Mouse (Mus musculus) embryonic facial prominence, embryonic 13.5 days (tissue): Measurements from ENCODE around the gene Akap6. TPM values are rescaled to one million over a fixed set of nuclear protein-coding genes. Genes with fewer than 3 reads are reported as not detected.
A peak's percentile ranks its signal among the peaks of the same experiment; 100 is the strongest.

Experiments used
- ATAC-seq: fragments of 200-750 bp; cut with Nextera tagmentation; 2 replicates; pipeline ENCODE4 v1.8.0; 2017; ENCODE audit warnings: low read depth; ENCODE audit not compliant: insufficient number of reproducible peaks, insufficient read depth, low FRiP score, low TSS enrichment
- H3K27ac ChIP-seq: fragments of 300-500 bp; sonication (generic); 2 replicates; pipeline ENCODE4 v1.5.1; 2015; ENCODE audit warnings: moderate library complexity, mild to moderate bottlenecking, inconsistent platforms
- H3K27me3 ChIP-seq: fragments of 300-500 bp; sonication (generic); 2 replicates; pipeline ENCODE4 v1.6.1; 2015; ENCODE audit warnings: mild to moderate bottlenecking, inconsistent platforms
- H3K36me3 ChIP-seq: fragments of 300-500 bp; sonication (generic); 2 replicates; pipeline ENCODE4 v1.6.1; 2015; ENCODE audit warnings: mild to moderate bottlenecking, inconsistent platforms
- H3K4me1 ChIP-seq: fragments of 300-500 bp; sonication (generic); 2 replicates; pipeline ENCODE4 v1.6.1; 2015; ENCODE audit warnings: inconsistent platforms
- H3K4me2 ChIP-seq: fragments of 300-500 bp; sonication (generic); 2 replicates; pipeline ENCODE4 v1.6.1; 2015; ENCODE audit warnings: moderate library complexity, mild to moderate bottlenecking, inconsistent platforms
- H3K4me3 ChIP-seq: fragments of 300-500 bp; sonication (generic); 2 replicates; pipeline ENCODE4 v1.5.1; 2015; ENCODE audit warnings: mild to moderate bottlenecking, inconsistent platforms
- H3K9ac ChIP-seq: fragments of 300-500 bp; sonication (generic); 2 replicates; pipeline ENCODE4 v1.6.1; 2015; ENCODE audit warnings: mild to moderate bottlenecking, inconsistent platforms
- H3K9me3 ChIP-seq: fragments of 300-500 bp; sonication (generic); 2 replicates; pipeline ENCODE4 v1.6.1; 2016; ENCODE audit warnings: inconsistent platforms
- WGBS: fragments of 180-500 bp; shearing (Covaris S2); methylation state at CpG from one replicate; pipeline ENCODE4 v1.1.7; 2015; ENCODE audit warnings: mixed read lengths; 5-methylcytosine and 5-hydroxymethylcytosine counted together
- polyA plus RNA-seq: library from polyadenylated mRNA; unstranded; fragments of >200 nt; fragmentation: Nextera tagmentation; extraction: Ambion mirVana; gene quantifications from 2 replicates; pipeline ENCODE4 v1.2.1, GENCODE M21; 2015

Akap6 gene
- polyA plus RNA-seq, result 1.3 and 1.4 TPM in 2 replicates

DNA sequence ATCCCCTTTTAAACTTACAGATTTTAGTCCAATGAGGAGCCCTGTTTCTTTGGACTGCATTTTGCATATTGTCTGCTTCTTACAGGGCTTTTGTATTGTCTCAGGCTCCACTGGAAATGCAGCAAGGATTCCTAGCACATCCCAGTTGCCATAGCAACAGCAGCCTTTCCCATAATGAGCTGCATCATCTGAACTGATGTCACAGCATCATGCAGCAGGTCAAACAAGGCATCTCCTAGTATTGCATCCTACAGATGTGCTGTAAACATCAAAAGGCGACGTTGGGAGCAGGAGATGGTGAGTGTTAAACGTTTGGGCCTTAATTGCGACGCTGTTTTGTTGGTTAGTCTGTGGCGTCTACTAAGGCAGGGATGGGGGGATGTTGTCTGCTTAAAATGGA is at the start of gene Akap6:
Gene Akap6 (plus strand): TSS at position 238 of the 400 bp plus-strand sequence.
- no peaks in the 10 kb centered on the region for H3K9me3 ChIP-seq
- ATAC-seq, result no peak
- peak within 1 kb of the TSS; percentile 27; the same call in 1 of the 2 replicates for H3K4me3 ChIP-seq
- H3K36me3 ChIP-seq, result no peaks in the 10 kb centered on the region
- peak within 1 kb of the TSS; percentile 56 for H3K4me2 ChIP-seq
- peaks cover 45% of the 10 kb centered on the region for H3K4me1 ChIP-seq
- no peaks in the 10 kb centered on the region for H3K27me3 ChIP-seq
- H3K27ac ChIP-seq, result peak within 1 kb of the TSS; percentile 88
- WGBS, result 30% methylated on average over 6 of the region's 6 CpGs
- 0 out of 2 replicates have a peak within 1 kb of the TSS, but pooled peaks have one; percentile 17 for H3K9ac ChIP-seq

DNA sequence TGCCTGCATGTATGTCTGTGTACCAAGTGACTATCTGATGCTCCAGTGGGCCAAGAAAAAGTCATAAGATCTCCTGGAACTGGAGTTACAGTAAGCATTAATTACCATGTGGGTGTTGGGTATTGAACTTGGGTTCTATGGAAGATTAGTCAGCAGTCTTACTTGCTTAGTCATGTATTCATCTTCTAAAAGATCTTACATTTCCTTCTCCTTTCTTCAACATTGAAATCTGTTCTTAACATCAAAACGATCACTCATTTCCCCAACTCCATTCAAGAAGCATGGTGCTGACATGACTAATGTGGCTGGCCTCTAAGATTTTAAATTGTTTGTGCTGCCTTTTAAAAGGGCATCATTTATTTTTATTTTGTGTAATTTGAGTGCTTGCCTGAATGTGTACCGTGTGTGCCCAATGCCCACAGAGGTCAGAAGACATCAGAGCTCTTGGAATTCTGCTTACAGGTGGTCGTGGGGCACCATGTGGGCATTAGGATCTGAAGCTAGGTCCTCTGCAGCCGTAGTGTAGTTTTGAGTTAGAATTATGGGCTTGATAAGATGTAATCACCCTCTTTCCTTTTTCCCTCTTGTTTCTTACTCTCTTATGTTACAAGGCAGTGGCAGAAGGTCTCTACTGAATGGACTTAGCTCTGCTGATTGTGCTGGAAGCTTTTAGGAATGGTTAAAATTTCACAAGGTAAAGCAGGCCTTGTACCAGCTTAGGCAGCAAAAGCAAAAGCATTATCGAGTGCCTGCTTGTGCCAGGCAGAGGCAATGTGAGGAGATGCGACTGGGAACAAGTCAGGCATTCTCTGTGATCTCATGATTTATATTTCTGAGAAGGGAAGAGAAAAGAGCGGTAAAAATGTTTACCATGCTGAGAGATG is 36.0 kb upstream of the Akap6 start:
- Histone ChIP-seq H3K4me3 (no peak overlapping the region), H3K27me3 (0 out of 2 replicates have a peak, but pooled peaks cover 3% of the 10 kb centered on the region), H3K27ac (no peak overlapping the region), H3K9me3 (no peaks in the 10 kb centered on the region), H3K36me3 (no peaks in the 10 kb centered on the region), H3K4me2 (no peak overlapping the region), H3K9ac (no peak overlapping the region), H3K4me1 (0 out of 2 replicates have a peak, but pooled peaks cover 4% of the 10 kb centered on the region)
- ATAC-seq, result no peak
- WGBS, result 73% methylated on average over 7 of the region's 7 CpGs

DNA sequence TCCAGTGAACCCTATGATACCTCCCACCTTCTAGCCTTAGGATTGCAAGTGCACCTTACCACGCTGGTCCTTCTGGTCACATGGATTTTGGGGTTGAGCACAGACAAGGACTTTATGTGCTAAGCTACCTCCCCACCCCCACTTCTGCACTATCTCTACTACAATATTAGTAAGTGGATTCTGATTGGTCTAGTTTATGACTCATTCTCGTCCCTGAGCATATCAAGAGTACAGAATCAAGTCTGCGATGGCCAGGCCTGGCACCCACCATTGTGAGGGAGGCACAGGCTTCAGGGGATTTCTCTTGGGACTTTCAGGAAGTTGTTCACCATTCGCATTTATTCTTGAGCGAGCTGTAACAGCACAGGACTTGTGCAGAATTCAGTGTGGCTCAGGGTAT is 34.2 kb upstream of the Akap6 start:
- 80% methylated on average over 5 of the region's 5 CpGs for WGBS
- Histone ChIP-seq H3K27ac (no peak overlapping the region), H3K36me3 (no peaks in the 10 kb centered on the region), H3K27me3 (0 out of 2 replicates have a peak, but pooled peaks cover 3% of the 10 kb centered on the region), H3K9me3 (no peaks in the 10 kb centered on the region), H3K4me3 (no peak overlapping the region), H3K4me2 (no peak overlapping the region), H3K9ac (no peak overlapping the region), H3K4me1 (no peaks in the 10 kb centered on the region)
- ATAC-seq, result no peak

DNA sequence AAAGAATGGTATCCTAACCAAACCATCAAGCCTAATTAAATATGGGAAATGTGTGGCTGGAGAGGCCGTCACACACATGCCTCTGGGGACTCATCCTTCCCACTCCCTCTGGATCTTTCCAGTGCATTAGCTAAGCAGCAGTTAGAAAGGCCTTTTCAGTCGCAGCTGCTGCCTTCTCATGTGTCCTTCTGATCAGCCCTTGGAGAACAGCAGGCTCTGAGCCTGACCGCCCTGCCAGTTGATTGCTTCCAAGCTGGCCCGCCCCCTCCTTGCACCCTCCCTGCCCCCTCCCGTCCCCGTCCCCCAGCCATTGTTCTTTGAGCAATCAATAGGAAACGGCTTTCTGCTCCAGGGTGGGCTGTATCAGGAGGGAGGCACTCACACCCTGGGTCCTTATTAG is 27.7 kb upstream of the Akap6 start:
- 0 out of 2 replicates have a peak, but pooled peaks have one; percentile 37 for ATAC-seq
- no peak overlapping the region for H3K9ac ChIP-seq
- H3K4me1 ChIP-seq, result peaks cover 17% of the 10 kb centered on the region
- H3K36me3 ChIP-seq, result no peaks in the 10 kb centered on the region
- H3K27ac ChIP-seq, result peak overlapping the region; percentile 39; the same call in 1 of the 2 replicates
- 4% methylated on average over 7 of the region's 7 CpGs for WGBS
- H3K4me2 ChIP-seq, result peak overlapping the region; percentile 14; the same call in 1 of the 2 replicates
- H3K9me3 ChIP-seq, result no peaks in the 10 kb centered on the region
- no peaks in the 10 kb centered on the region for H3K27me3 ChIP-seq
- H3K4me3 ChIP-seq, result no peak overlapping the region

DNA sequence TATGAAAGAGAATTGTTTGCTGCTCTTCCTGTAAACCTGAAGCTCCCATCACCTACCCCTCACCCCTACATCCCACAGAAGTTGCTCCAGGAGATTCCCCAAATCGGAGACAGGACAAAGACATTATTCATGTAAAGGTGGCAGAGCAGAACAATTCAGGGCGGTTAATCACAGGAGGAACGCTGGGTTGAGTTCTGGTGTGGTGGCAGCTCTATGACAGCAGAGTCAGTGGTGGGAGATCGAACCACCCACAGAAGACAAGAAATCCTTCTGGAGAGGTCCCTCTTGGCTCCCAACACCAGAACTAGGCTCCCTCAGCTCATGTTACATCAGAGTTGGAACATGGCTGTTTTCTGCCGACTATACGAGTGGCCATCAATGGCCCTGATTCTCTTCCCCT is 27.2 kb upstream of the Akap6 start:
- Histone ChIP-seq H3K36me3 (no peaks in the 10 kb centered on the region), H3K4me3 (no peak overlapping the region), H3K27me3 (no peaks in the 10 kb centered on the region), H3K9ac (no peak overlapping the region), H3K9me3 (no peaks in the 10 kb centered on the region), H3K4me2 (peak overlapping the region; percentile 14; the same call in 1 of the 2 replicates), H3K27ac (peak overlapping the region; percentile 39; the same call in 1 of the 2 replicates), H3K4me1 (peaks cover 17% of the 10 kb centered on the region)
- 42% methylated on average over 6 of the region's 6 CpGs for WGBS
- ATAC-seq, result no peak

DNA sequence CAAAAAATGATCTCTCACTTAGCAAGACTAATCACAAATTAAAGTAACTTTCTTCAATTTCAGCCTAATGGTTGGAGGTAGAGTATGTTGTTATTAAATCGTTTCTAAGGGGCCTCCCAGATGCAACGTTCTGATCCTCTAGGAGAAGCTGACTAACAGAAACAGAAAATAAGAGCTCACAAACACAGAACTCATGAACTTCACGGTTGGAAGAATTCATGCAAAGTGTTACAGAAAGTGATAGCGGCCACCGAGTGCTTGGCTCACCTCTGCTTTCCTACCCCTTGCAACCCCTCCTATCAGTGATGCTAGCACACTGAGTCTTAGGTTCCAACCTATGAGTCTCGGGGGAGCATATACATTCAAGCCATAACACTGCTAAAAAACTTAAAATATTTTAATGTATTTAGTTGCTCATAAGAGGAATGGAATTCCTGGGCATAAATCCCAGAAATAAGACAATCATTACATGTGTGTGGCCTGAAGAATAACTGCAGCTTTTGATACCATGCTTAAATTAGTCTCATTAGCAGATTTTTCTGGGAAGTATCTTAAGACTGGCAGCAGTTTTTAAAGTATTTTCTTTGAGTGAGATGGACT is 25.7 kb upstream of the Akap6 start:
- peaks cover 17% of the 10 kb centered on the region for H3K4me1 ChIP-seq
- WGBS, result 62% methylated on average over 6 of the region's 6 CpGs
- no peak overlapping the region for H3K9ac ChIP-seq
- no peaks in the 10 kb centered on the region for H3K27me3 ChIP-seq
- H3K27ac ChIP-seq, result no peak overlapping the region
- no peak overlapping the region for H3K4me3 ChIP-seq
- H3K4me2 ChIP-seq, result no peak overlapping the region
- H3K9me3 ChIP-seq, result no peaks in the 10 kb centered on the region
- no peak for ATAC-seq
- H3K36me3 ChIP-seq, result no peaks in the 10 kb centered on the region

DNA sequence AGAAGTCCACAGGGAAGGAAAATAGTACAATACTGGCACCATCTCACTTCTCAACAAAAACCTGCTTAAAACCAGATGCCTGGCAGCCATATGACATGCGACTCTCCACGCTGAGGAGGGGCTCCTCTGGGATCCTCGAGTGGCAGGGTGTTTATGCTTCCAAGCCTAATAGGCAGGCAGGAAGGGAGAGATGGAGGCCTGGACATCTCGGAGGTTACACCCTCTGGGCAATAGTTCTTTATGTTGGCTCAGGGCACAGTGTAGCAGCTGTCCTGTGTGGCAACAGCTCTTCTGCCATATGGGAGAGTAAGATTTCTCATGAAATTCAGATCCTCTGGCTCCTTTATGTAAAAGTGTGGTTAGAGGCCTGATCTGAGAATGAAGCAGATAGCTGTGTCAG is 24.2 kb upstream of the Akap6 start:
- H3K4me3 ChIP-seq, result no peak overlapping the region
- no peak for ATAC-seq
- H3K9ac ChIP-seq, result no peak overlapping the region
- no peaks in the 10 kb centered on the region for H3K27me3 ChIP-seq
- no peak overlapping the region for H3K27ac ChIP-seq
- WGBS, result 25% methylated on average over 4 of the region's 4 CpGs
- no peaks in the 10 kb centered on the region for H3K9me3 ChIP-seq
- H3K4me1 ChIP-seq, result peaks cover 17% of the 10 kb centered on the region
- no peak overlapping the region for H3K4me2 ChIP-seq
- no peaks in the 10 kb centered on the region for H3K36me3 ChIP-seq

DNA sequence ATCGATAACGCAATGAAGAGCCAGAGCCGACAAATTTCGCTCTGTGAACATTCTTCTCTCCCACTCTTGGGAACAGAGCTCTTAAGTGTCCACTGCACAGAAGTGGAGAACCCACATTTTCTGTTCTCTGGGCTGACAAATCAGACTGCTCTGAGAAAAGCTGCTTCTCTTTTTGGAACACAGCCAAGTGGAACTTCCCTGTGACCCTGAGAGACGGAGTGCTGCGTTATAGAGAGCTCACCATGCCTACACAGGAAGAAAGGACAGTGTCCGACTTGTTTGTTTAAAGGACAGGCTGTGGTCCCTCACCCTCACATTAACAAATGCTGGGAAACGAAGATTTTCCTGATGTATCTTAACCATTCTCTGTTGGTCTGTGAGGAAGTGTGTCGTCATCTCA is 11.8 kb upstream of the Akap6 start:
- H3K4me3 ChIP-seq, result no peak overlapping the region
- 0 out of 2 replicates have a peak overlapping the region, but pooled peaks have one; percentile 16 for H3K9ac ChIP-seq
- no peak for ATAC-seq
- WGBS, result 61% methylated on average over 9 of the region's 9 CpGs
- H3K4me2 ChIP-seq, result no peak overlapping the region
- no peaks in the 10 kb centered on the region for H3K9me3 ChIP-seq
- no peak overlapping the region for H3K27ac ChIP-seq
- no peaks in the 10 kb centered on the region for H3K36me3 ChIP-seq
- peaks cover 10% of the 10 kb centered on the region for H3K4me1 ChIP-seq
- H3K27me3 ChIP-seq, result no peaks in the 10 kb centered on the region

DNA sequence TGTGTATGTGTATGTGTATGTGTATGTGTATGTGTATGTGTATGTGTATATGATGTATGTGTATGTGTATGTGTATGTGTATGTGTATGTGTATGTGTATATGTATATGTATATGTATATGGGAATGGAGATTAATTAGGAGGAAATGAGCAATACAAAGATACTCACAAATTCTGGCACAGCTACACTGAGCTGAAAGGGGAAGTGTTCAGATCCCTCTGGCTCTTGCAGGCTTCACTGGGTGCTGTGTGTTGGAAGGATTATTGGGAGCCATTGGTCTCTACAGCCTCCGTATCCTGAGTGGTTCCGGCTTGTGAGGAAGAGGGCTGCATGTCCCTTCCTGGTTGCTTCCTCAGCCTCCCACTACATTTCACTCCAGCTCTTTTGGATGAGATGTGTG is 10.5 kb upstream of the Akap6 start:
- no peaks in the 10 kb centered on the region for H3K36me3 ChIP-seq
- no peaks in the 10 kb centered on the region for H3K9me3 ChIP-seq
- ATAC-seq, result no peak
- no peak overlapping the region for H3K27ac ChIP-seq
- H3K4me1 ChIP-seq, result peaks cover 10% of the 10 kb centered on the region
- no peak overlapping the region for H3K9ac ChIP-seq
- no peaks in the 10 kb centered on the region for H3K27me3 ChIP-seq
- H3K4me2 ChIP-seq, result no peak overlapping the region
- 91% methylated on average over 2 of the region's 2 CpGs for WGBS
- H3K4me3 ChIP-seq, result no peak overlapping the region

DNA sequence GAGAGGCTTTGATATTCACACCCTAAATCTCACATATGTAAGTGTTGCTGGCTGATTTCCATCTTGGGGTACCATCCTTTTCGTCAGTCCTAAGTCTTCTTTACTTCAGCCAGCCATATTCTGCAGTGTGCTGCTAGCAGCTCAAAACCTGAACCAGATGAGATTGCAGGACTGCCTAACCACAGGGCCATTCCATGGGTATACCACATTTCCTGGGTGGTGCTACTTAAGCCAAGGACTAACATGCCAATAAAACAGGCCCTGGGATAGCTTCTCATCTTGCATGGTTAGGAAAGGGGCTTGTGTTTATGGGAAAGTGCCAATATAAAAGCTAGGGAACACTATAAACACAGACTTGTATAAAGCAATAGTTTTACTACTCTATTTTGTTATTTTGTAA is 7.6 kb upstream of the Akap6 start:
- Histone ChIP-seq H3K4me2 (no peak overlapping the region), H3K36me3 (no peaks in the 10 kb centered on the region), H3K4me1 (peaks cover 10% of the 10 kb centered on the region), H3K27me3 (no peaks in the 10 kb centered on the region), H3K9ac (no peak overlapping the region), H3K27ac (no peak overlapping the region), H3K9me3 (no peaks in the 10 kb centered on the region), H3K4me3 (no peak overlapping the region)
- 62% methylated on average over 1 of the region's 1 CpGs for WGBS
- ATAC-seq, result no peak

DNA sequence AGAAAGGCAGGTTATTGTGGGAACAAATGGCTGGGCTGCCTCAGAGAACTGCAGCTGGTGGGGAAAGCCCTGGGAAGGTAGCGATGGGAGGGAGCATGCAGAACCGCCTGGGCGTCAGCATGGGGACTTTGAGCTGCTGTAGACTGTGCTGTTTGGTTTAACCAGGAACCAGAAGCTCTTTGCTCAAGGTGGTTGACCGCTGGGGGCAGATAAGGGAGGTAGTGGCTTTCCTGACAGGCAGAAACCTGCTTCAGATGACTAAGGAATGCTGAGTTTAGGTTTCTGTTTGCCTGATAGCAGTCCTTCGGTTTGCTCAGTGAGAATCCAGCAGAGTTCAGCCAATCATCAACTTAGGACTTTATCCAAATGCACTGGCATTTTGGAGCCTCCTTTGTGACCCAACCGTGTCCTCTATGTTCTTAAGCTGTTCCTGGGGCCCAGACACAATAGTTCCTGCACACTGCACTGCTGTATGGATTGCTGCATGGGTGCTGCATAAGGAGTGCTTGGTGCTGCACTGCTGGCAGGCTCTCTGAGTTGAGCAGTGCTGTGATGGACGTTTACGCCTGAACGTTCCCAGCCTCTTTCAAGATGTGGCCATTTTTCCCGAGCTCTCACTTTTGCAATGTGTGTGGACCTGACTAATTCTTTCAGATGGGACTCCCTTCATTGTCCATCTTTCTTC is 6.8 kb upstream of the Akap6 start:
- WGBS, result 62% methylated on average over 10 of the region's 10 CpGs
- H3K27me3 ChIP-seq, result no peaks in the 10 kb centered on the region
- H3K4me3 ChIP-seq, result no peak overlapping the region
- peak overlapping the region; percentile 45; the same call in 1 of the 2 replicates for H3K27ac ChIP-seq
- no peak overlapping the region for H3K9ac ChIP-seq
- no peaks in the 10 kb centered on the region for H3K9me3 ChIP-seq
- no peaks in the 10 kb centered on the region for H3K36me3 ChIP-seq
- ATAC-seq, result no peak
- H3K4me1 ChIP-seq, result peaks cover 7% of the 10 kb centered on the region
- no peak overlapping the region for H3K4me2 ChIP-seq
